Mouse (Mus musculus): ENCODE results near the gene Mogs. TPM values are rescaled to one million over a fixed set of nuclear protein-coding genes. Genes with fewer than 3 reads are reported as not detected.

Gene Mogs
- total and polyA plus RNA-seq, 3 experiments: 150 to 209 TPM; not detected in 1

Other genes with a start within 250 kb of the Mogs start
- gene Sema4f, start 175.7 kb upstream of the Mogs start, total RNA-seq (2012; rRNA removed): 0.03 and 0.04 TPM in 2 replicates
- under 1 TPM in 1 of 2 experiments, not detected in 1; 0.01 TPM for gene Sema4f, start 175.7 kb upstream of the Mogs start, polyA plus RNA-seq (2012; ENCODE audit: insufficient read depth in 1 of 2, insufficient read length in 2 of 2, low read depth in 1 of 2, low replicate concordance in 2 of 2, missing spikeins in 1 of 2)
- gene M1ap, start 168.6 kb upstream of the Mogs start, total RNA-seq (2012; rRNA removed): 3.9 and 6.2 TPM in 2 replicates
- 1 to 10 TPM in 1 of 2 experiments, not detected in 1; 6.3 TPM for gene M1ap, start 168.6 kb upstream of the Mogs start, polyA plus RNA-seq (2012; ENCODE audit: insufficient read depth in 1 of 2, insufficient read length in 2 of 2, low read depth in 1 of 2, low replicate concordance in 2 of 2, missing spikeins in 1 of 2)
- gene Dok1, start 82.0 kb upstream of the Mogs start, total RNA-seq (2012; rRNA removed): 17.9 and 18.7 TPM in 2 replicates
- gene Dok1, start 82.0 kb upstream of the Mogs start, polyA plus RNA-seq (2012; ENCODE audit: insufficient read depth in 1 of 2, insufficient read length in 2 of 2, low read depth in 1 of 2, low replicate concordance in 2 of 2, missing spikeins in 1 of 2): 10 to 100 TPM in 1 of 2 experiments, not detected in 1; 22.3 TPM
- 0.77 and 0.78 TPM in 2 replicates for gene Loxl3, start 81.3 kb upstream of the Mogs start, total RNA-seq (2012; rRNA removed)
- 1 to 10 TPM in 1 of 2 experiments, not detected in 1; 1.0 TPM for gene Loxl3, start 81.3 kb upstream of the Mogs start, polyA plus RNA-seq (2012; ENCODE audit: insufficient read depth in 1 of 2, insufficient read length in 2 of 2, low read depth in 1 of 2, low replicate concordance in 2 of 2, missing spikeins in 1 of 2)
- gene Aup1, start 61.0 kb upstream of the Mogs start, total RNA-seq (2012; rRNA removed): 206 and 259 TPM in 2 replicates
- gene Aup1, start 61.0 kb upstream of the Mogs start, polyA plus RNA-seq (2012; ENCODE audit: insufficient read depth in 1 of 2, insufficient read length in 2 of 2, low read depth in 1 of 2, low replicate concordance in 2 of 2, missing spikeins in 1 of 2): 100 to 1,000 TPM in 1 of 2 experiments, not detected in 1; 500 TPM
- 95.1 and 107 TPM in 2 replicates for gene Htra2, start 60.2 kb upstream of the Mogs start, total RNA-seq (2012; rRNA removed)
- gene Htra2, start 60.2 kb upstream of the Mogs start, polyA plus RNA-seq (2012; ENCODE audit: insufficient read depth in 1 of 2, insufficient read length in 2 of 2, low read depth in 1 of 2, low replicate concordance in 2 of 2, missing spikeins in 1 of 2): 100 to 1,000 TPM in 1 of 2 experiments, not detected in 1; 133 TPM
- 1.3 TPM in 2 replicates for gene Dqx1, start 57.7 kb upstream of the Mogs start, total RNA-seq (2012; rRNA removed)
- gene Dqx1, start 57.7 kb upstream of the Mogs start, polyA plus RNA-seq (2012; ENCODE audit: insufficient read depth in 1 of 2, insufficient read length in 2 of 2, low read depth in 1 of 2, low replicate concordance in 2 of 2, missing spikeins in 1 of 2): 1 to 10 TPM in 1 of 2 experiments, not detected in 1; 3.4 TPM
- not detected in 2 replicates for gene Tlx2, start 45.2 kb upstream of the Mogs start, total RNA-seq (2012; rRNA removed)
- gene Tlx2, start 45.2 kb upstream of the Mogs start, polyA plus RNA-seq (2012; ENCODE audit: insufficient read depth in 1 of 2, insufficient read length in 2 of 2, low read depth in 1 of 2, low replicate concordance in 2 of 2, missing spikeins in 1 of 2): not detected
- gene Pcgf1, start 37.6 kb upstream of the Mogs start, total RNA-seq (2012; rRNA removed): 18.2 and 19.2 TPM in 2 replicates
- gene Pcgf1, start 37.6 kb upstream of the Mogs start, polyA plus RNA-seq (2012; ENCODE audit: insufficient read depth in 1 of 2, insufficient read length in 2 of 2, low read depth in 1 of 2, low replicate concordance in 2 of 2, missing spikeins in 1 of 2): 10 to 100 TPM in 1 of 2 experiments, not detected in 1; 25.2 TPM
- gene Lbx2, start 29.1 kb upstream of the Mogs start, total RNA-seq (2012; rRNA removed): 0.23 and 0.58 TPM in 2 replicates
- gene Lbx2, start 29.1 kb upstream of the Mogs start, polyA plus RNA-seq (2012; ENCODE audit: insufficient read depth in 1 of 2, insufficient read length in 2 of 2, low read depth in 1 of 2, low replicate concordance in 2 of 2, missing spikeins in 1 of 2): under 1 TPM in 1 of 2 experiments, not detected in 1; 0.85 TPM
- 3.2 and 5.1 TPM in 2 replicates for gene Ccdc142, start 13.9 kb upstream of the Mogs start, total RNA-seq (2012; rRNA removed)
- gene Ccdc142, start 13.9 kb upstream of the Mogs start, polyA plus RNA-seq (2012; ENCODE audit: insufficient read depth in 1 of 2, insufficient read length in 2 of 2, low read depth in 1 of 2, low replicate concordance in 2 of 2, missing spikeins in 1 of 2): 1 to 10 TPM in 1 of 2 experiments, not detected in 1; 2.2 TPM
- 2.2 and 2.5 TPM in 2 replicates for gene Gm42688, start 13.9 kb upstream of the Mogs start, total RNA-seq (2012; rRNA removed)
- gene Gm42688, start 13.9 kb upstream of the Mogs start, polyA plus RNA-seq (2012; ENCODE audit: insufficient read depth in 1 of 2, insufficient read length in 2 of 2, low read depth in 1 of 2, low replicate concordance in 2 of 2, missing spikeins in 1 of 2): 1 to 10 TPM in 1 of 2 experiments, not detected in 1; 4.8 TPM
- 91.3 and 93.7 TPM in 2 replicates for gene Mrpl53, start 6.5 kb upstream of the Mogs start, total RNA-seq (2012; rRNA removed)
- gene Mrpl53, start 6.5 kb upstream of the Mogs start, polyA plus RNA-seq (2012; ENCODE audit: insufficient read depth in 1 of 2, insufficient read length in 2 of 2, low read depth in 1 of 2, low replicate concordance in 2 of 2, missing spikeins in 1 of 2): 10 to 100 TPM in 1 of 2 experiments, not detected in 1; 63.8 TPM
- gene Wbp1, start 6.1 kb downstream of the Mogs start, total RNA-seq (2012; rRNA removed): 35.0 and 42.4 TPM in 2 replicates
- gene Wbp1, start 6.1 kb downstream of the Mogs start, polyA plus RNA-seq (2012; ENCODE audit: insufficient read depth in 1 of 2, insufficient read length in 2 of 2, low read depth in 1 of 2, low replicate concordance in 2 of 2, missing spikeins in 1 of 2): 10 to 100 TPM in 1 of 2 experiments, not detected in 1; 72.8 TPM
- gene Ino80b, start 9.9 kb downstream of the Mogs start, total RNA-seq (2012; rRNA removed): 25.8 and 30.6 TPM in 2 replicates
- 10 to 100 TPM in 1 of 2 experiments, not detected in 1; 40.9 TPM for gene Ino80b, start 9.9 kb downstream of the Mogs start, polyA plus RNA-seq (2012; ENCODE audit: insufficient read depth in 1 of 2, insufficient read length in 2 of 2, low read depth in 1 of 2, low replicate concordance in 2 of 2, missing spikeins in 1 of 2)
- gene Rtkn, start 20.0 kb downstream of the Mogs start, total RNA-seq (2012; rRNA removed): 5.2 and 5.4 TPM in 2 replicates
- gene Rtkn, start 20.0 kb downstream of the Mogs start, polyA plus RNA-seq (2012; ENCODE audit: insufficient read depth in 1 of 2, insufficient read length in 2 of 2, low read depth in 1 of 2, low replicate concordance in 2 of 2, missing spikeins in 1 of 2): 1 to 10 TPM in 1 of 2 experiments, not detected in 1; 8.3 TPM
- 3.2 and 3.4 TPM in 2 replicates for gene Wdr54, start 40.9 kb downstream of the Mogs start, total RNA-seq (2012; rRNA removed)
- gene Wdr54, start 40.9 kb downstream of the Mogs start, polyA plus RNA-seq (2012; ENCODE audit: insufficient read depth in 1 of 2, insufficient read length in 2 of 2, low read depth in 1 of 2, low replicate concordance in 2 of 2, missing spikeins in 1 of 2): 1 to 10 TPM in 1 of 2 experiments, not detected in 1; 4.6 TPM
- 0.15 and 0.23 TPM in 2 replicates for gene 1700003E16Rik, start 40.9 kb downstream of the Mogs start, total RNA-seq (2012; rRNA removed)
- gene 1700003E16Rik, start 40.9 kb downstream of the Mogs start, polyA plus RNA-seq (2012; ENCODE audit: insufficient read depth in 1 of 2, insufficient read length in 2 of 2, low read depth in 1 of 2, low replicate concordance in 2 of 2, missing spikeins in 1 of 2): under 1 TPM in 1 of 2 experiments, not detected in 1; 0.50 TPM
- 21.9 and 23.3 TPM in 2 replicates for gene Dctn1, start 50.4 kb downstream of the Mogs start, total RNA-seq (2012; rRNA removed)
- 10 to 100 TPM in 1 of 2 experiments, not detected in 1; 81.9 TPM for gene Dctn1, start 50.4 kb downstream of the Mogs start, polyA plus RNA-seq (2012; ENCODE audit: insufficient read depth in 1 of 2, insufficient read length in 2 of 2, low read depth in 1 of 2, low replicate concordance in 2 of 2, missing spikeins in 1 of 2)
- gene Slc4a5, start 104.3 kb downstream of the Mogs start, total RNA-seq (2012; rRNA removed): 0.04 and 0.07 TPM in 2 replicates
- gene Slc4a5, start 104.3 kb downstream of the Mogs start, polyA plus RNA-seq (2012; ENCODE audit: insufficient read depth in 1 of 2, insufficient read length in 2 of 2, low read depth in 1 of 2, low replicate concordance in 2 of 2, missing spikeins in 1 of 2): not detected
- 80.5 and 155 TPM in 2 replicates for gene Mthfd2, start 210.4 kb downstream of the Mogs start, total RNA-seq (2012; rRNA removed)
- 100 to 1,000 TPM; 219 to 558 TPM for gene Mthfd2, start 210.4 kb downstream of the Mogs start, polyA plus RNA-seq (2012; ENCODE audit: insufficient read depth in 1 of 2, insufficient read length in 2 of 2, low read depth in 1 of 2, low replicate concordance in 2 of 2, missing spikeins in 1 of 2)
- gene Mob1a, start 210.5 kb downstream of the Mogs start, total RNA-seq (2012; rRNA removed): 71.2 and 74.7 TPM in 2 replicates
- 100 to 1,000 TPM in 1 of 2 experiments, 10 to 100 TPM in 1; 57.0 to 120 TPM for gene Mob1a, start 210.5 kb downstream of the Mogs start, polyA plus RNA-seq (2012; ENCODE audit: insufficient read depth in 1 of 2, insufficient read length in 2 of 2, low read depth in 1 of 2, low replicate concordance in 2 of 2, missing spikeins in 1 of 2)
- 48.3 and 55.2 TPM in 2 replicates for gene Bola3, start 233.7 kb downstream of the Mogs start, total RNA-seq (2012; rRNA removed)
- gene Bola3, start 233.7 kb downstream of the Mogs start, polyA plus RNA-seq (2012; ENCODE audit: insufficient read depth in 1 of 2, insufficient read length in 2 of 2, low read depth in 1 of 2, low replicate concordance in 2 of 2, missing spikeins in 1 of 2): 100 to 1,000 TPM in 1 of 2 experiments, not detected in 1; 211 TPM

Data from MEL (cell line).